Mouse (Mus musculus) erythroblast, embryonic 14.5 days (primary cell): ENCODE data around the gene Mindy4b-ps.

Source experiments
- GATA1 ChIP-seq: IDR thresholded peaks from 2 replicates; pipeline ENCODE4 v1.6.1; 2012; ENCODE audit warnings: low read length, inconsistent platforms, mixed read lengths
- TAL1 ChIP-seq: IDR thresholded peaks from 3 replicates; pipeline ENCODE4 v1.6.1; 2012; ENCODE audit warnings: low read length, inconsistent platforms, mixed read lengths

- TF ChIP-seq TAL1 (no peak), GATA1 (no peak)
Observed at GRCm38 (mm10) chr3:58747924-58748323, 74.2 kb downstream of the Mindy4b-ps start.
